Mouse (Mus musculus): ENCODE data around the gene Limk2. TPM values are rescaled to one million over a fixed set of nuclear protein-coding genes. Genes with fewer than 3 reads are reported as not detected.
A peak's percentile ranks its signal among the peaks of the same experiment; 100 is the strongest.

Gene Limk2
- polyA plus RNA-seq, 1 experiment from 2014 or later: 49.1 TPM

DNA sequence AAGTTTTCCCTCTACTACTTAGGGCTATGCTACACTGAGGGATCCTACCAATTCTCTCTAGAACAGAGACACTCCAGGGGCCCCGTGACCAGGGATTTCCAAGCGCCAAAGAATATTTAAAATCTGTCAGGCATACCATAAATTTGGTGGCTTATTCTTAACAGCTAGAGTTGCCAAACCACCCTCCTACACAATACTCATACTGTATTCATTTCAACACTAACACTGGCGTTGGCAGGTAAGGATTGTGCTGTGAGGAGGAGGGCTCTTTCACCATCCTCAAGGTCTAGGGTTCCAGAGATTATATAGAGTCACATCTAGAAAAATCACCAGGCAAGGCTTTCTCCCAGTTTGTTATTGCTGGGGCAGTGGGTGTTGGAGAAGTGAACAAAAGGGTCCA, 7.4 kb upstream of the Limk2 start:
- WGBS: 97% methylated on average over 3 of the region's 3 CpGs
- DNase-seq: no peak
- H3K27ac ChIP-seq (ENCODE audit: low read depth): no peak overlapping the region
- no peak overlapping the region for H3K4me3 ChIP-seq (ENCODE audit: low read depth, low read length)
- no peaks in the 10 kb centered on the region for H3K4me1 ChIP-seq (ENCODE audit: insufficient read depth)
- H3K36me3 ChIP-seq (ENCODE audit: insufficient read depth): peaks cover 43% of the 10 kb centered on the region
- no peaks in the 10 kb centered on the region for H3K9me3 ChIP-seq (ENCODE audit: low read depth, low read length)
- no peak overlapping the region for H3K4me2 ChIP-seq
- H3K27me3 ChIP-seq (ENCODE audit: insufficient read depth, low read length): no peaks in the 10 kb centered on the region
- no peak overlapping the region for H3K9ac ChIP-seq
- no peak for TF ChIP-seq CTCF (IDR thresholded peaks at IDR 0.05; ENCODE audit: low read depth)
- ATAC-seq (ENCODE audit: insufficient read depth): no peak

GRCm38 (mm10) chr11:3412111-3412510, 3.1 kb upstream of the Limk2 start:
- Histone ChIP-seq H3K9me3 (ENCODE audit: low read depth, low read length) (no peaks in the 10 kb centered on the region), H3K27ac (ENCODE audit: low read depth) (no peak overlapping the region), H3K4me1 (ENCODE audit: insufficient read depth) (no peaks in the 10 kb centered on the region), H3K4me3 (ENCODE audit: low read depth, low read length) (no peak overlapping the region), H3K9ac (no peak overlapping the region), H3K36me3 (ENCODE audit: insufficient read depth) (peaks cover 13% of the 10 kb centered on the region), H3K27me3 (ENCODE audit: insufficient read depth, low read length) (no peaks in the 10 kb centered on the region), H3K4me2 (no peak overlapping the region)
- ATAC-seq (ENCODE audit: insufficient read depth) (no peak), DNase-seq (no peak)
- 72% methylated on average over 3 of the region's 3 CpGs for WGBS
- TF ChIP-seq CTCF (IDR thresholded peaks at IDR 0.05; ENCODE audit: low read depth): no peak

- Histone ChIP-seq H3K27me3 (ENCODE audit: insufficient read depth, low read length) (no peaks in the 10 kb centered on the region), H3K4me3 (ENCODE audit: low read depth, low read length) (peak overlapping the region; percentile 74), H3K27ac (ENCODE audit: low read depth) (peak overlapping the region; percentile 64), H3K9ac (peak overlapping the region; percentile 80), H3K4me1 (ENCODE audit: insufficient read depth) (no peaks in the 10 kb centered on the region), H3K4me2 (peak overlapping the region; percentile 67), H3K36me3 (ENCODE audit: insufficient read depth) (no peaks in the 10 kb centered on the region), H3K9me3 (ENCODE audit: low read depth, low read length) (no peaks in the 10 kb centered on the region)
- WGBS: 3% methylated on average over 34 of the region's 34 CpGs
- no peak for TF ChIP-seq CTCF (IDR thresholded peaks at IDR 0.05; ENCODE audit: low read depth)
- ATAC-seq (ENCODE audit: insufficient read depth): peak; percentile 13; the same call in 1 of the 2 replicates
- peak; percentile 35 for DNase-seq
These were observed 625 bp downstream of the Limk2 start for GRCm38 (mm10) chr11:3408131-3408996.

DNA sequence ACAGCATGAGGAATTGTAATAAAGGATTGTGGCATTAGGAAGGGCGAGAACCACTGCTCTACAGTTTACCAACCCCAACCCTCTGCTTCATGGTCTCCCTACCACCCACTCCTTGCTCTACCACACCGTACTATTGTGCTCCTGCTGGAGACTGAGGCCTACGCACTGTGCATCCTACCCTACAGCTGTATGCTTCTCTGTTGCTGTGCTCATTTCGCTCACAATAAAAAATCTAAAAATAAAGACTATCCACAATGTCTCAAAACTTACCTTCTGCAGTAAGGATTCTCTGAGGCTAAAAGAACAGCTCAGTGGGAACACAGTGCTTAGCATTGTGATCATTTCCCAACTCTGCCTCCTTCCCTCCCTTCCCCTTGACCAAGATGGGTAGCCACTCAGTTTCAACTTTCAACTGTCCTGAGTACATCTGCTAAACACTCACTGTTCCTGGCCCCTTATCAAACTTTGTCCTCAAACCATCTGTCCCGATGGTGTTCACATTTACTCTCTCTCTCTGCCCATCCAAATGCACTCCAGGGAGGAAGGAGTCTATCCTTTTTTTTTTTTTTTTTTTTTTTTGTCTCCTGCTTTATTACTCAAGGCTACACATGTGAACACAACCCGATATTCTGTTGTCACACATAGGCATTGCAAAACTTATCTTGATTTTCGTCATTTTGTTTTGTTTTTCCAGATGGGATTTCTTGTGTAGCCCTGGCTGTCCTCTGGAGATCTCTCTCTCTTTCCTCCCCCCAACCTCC, 4.5 kb downstream of the Limk2 start:
- no peak for ATAC-seq (ENCODE audit: insufficient read depth)
- 69% methylated on average over 7 of the region's 7 CpGs for WGBS
- H3K27me3 ChIP-seq (ENCODE audit: insufficient read depth, low read length): no peaks in the 10 kb centered on the region
- H3K4me1 ChIP-seq (ENCODE audit: insufficient read depth): no peaks in the 10 kb centered on the region
- no peaks in the 10 kb centered on the region for H3K36me3 ChIP-seq (ENCODE audit: insufficient read depth)
- H3K9me3 ChIP-seq (ENCODE audit: low read depth, low read length): no peaks in the 10 kb centered on the region
- DNase-seq: no peak
- TF ChIP-seq CTCF (IDR thresholded peaks at IDR 0.05; ENCODE audit: low read depth): no peak
- H3K9ac ChIP-seq: no peak overlapping the region
- no peak overlapping the region for H3K4me2 ChIP-seq
- no peak overlapping the region for H3K4me3 ChIP-seq (ENCODE audit: low read depth, low read length)
- no peak overlapping the region for H3K27ac ChIP-seq (ENCODE audit: low read depth)

GRCm38 (mm10) chr11:3403024-3403423, 6.0 kb downstream of the Limk2 start:
- no peak for TF ChIP-seq CTCF (IDR thresholded peaks at IDR 0.05; ENCODE audit: low read depth)
- Histone ChIP-seq H3K4me3 (ENCODE audit: low read depth, low read length) (no peak overlapping the region), H3K27ac (ENCODE audit: low read depth) (no peak overlapping the region), H3K9ac (no peak overlapping the region), H3K4me2 (no peak overlapping the region), H3K9me3 (ENCODE audit: low read depth, low read length) (no peaks in the 10 kb centered on the region), H3K27me3 (ENCODE audit: insufficient read depth, low read length) (no peaks in the 10 kb centered on the region), H3K4me1 (ENCODE audit: insufficient read depth) (no peaks in the 10 kb centered on the region), H3K36me3 (ENCODE audit: insufficient read depth) (no peaks in the 10 kb centered on the region)
- WGBS: 72% methylated on average over 3 of the region's 3 CpGs
- ATAC-seq (ENCODE audit: insufficient read depth) (no peak), DNase-seq (no peak)

- H3K9me3 ChIP-seq (ENCODE audit: low read depth, low read length): no peaks in the 10 kb centered on the region
- DNase-seq (no peak), ATAC-seq (ENCODE audit: insufficient read depth) (no peak)
- H3K9ac ChIP-seq: no peak overlapping the region
- H3K4me2 ChIP-seq: no peak overlapping the region
- 83% methylated on average over 1 of the region's 1 CpGs for WGBS
- no peak overlapping the region for H3K4me3 ChIP-seq (ENCODE audit: low read depth, low read length)
- no peak for TF ChIP-seq CTCF (IDR thresholded peaks at IDR 0.05; ENCODE audit: low read depth)
- no peaks in the 10 kb centered on the region for H3K27me3 ChIP-seq (ENCODE audit: insufficient read depth, low read length)
- no peaks in the 10 kb centered on the region for H3K4me1 ChIP-seq (ENCODE audit: insufficient read depth)
- no peak overlapping the region for H3K27ac ChIP-seq (ENCODE audit: low read depth)
- peaks cover 7% of the 10 kb centered on the region; the same call in 1 of the 2 replicates for H3K36me3 ChIP-seq (ENCODE audit: insufficient read depth)
These were observed 10.7 kb downstream of the Limk2 start for GRCm38 (mm10) chr11:3398318-3398717.

GRCm38 (mm10) chr11:3396562-3396961, 12.4 kb downstream of the Limk2 start:
- no peak overlapping the region for H3K4me3 ChIP-seq (ENCODE audit: low read depth, low read length)
- H3K27ac ChIP-seq (ENCODE audit: low read depth): no peak overlapping the region
- no peaks in the 10 kb centered on the region for H3K4me1 ChIP-seq (ENCODE audit: insufficient read depth)
- peaks cover 13% of the 10 kb centered on the region; the same call in 1 of the 2 replicates for H3K36me3 ChIP-seq (ENCODE audit: insufficient read depth)
- DNase-seq: no peak
- no peaks in the 10 kb centered on the region for H3K27me3 ChIP-seq (ENCODE audit: insufficient read depth, low read length)
- WGBS: 74% methylated on average over 8 of the region's 8 CpGs
- no peak overlapping the region for H3K9ac ChIP-seq
- no peak overlapping the region for H3K4me2 ChIP-seq
- no peaks in the 10 kb centered on the region for H3K9me3 ChIP-seq (ENCODE audit: low read depth, low read length)
- no peak for TF ChIP-seq CTCF (IDR thresholded peaks at IDR 0.05; ENCODE audit: low read depth)
- ATAC-seq (ENCODE audit: insufficient read depth): no peak

Measured in lung, embryonic 14.5 days (tissue).